Mouse (Mus musculus): Measurements from ENCODE around the gene Eif3k. TPM values are rescaled to one million over a fixed set of nuclear protein-coding genes. Genes with fewer than 3 reads are reported as not detected.

Gene Eif3k
- polyA plus RNA-seq, 1 experiment from 2014 or later, result 446 TPM

GRCm38 (mm10) chr7:28963399-28963923 is 18.2 kb downstream of the Eif3k start:
- no peaks in the 10 kb centered on the region for H3K36me3 ChIP-seq
- H3K27ac ChIP-seq, result peak overlapping the region; percentile 97; the same call in 1 of the 2 replicates
- H3K9me3 ChIP-seq (replicated peaks), result no peaks in the 10 kb centered on the region
- no peaks in the 10 kb centered on the region for H3K27me3 ChIP-seq (ENCODE audit: low read depth, poor library complexity, severe bottlenecking)
- 84% methylated on average over 3 of the region's 3 CpGs for WGBS
- H3K4me3 ChIP-seq, result no peak overlapping the region
- H3K4me1 ChIP-seq, result peaks cover 37% of the 10 kb centered on the region
- no peak for DNase-seq (ENCODE audit: low spot score)

- Histone ChIP-seq H3K9me3 (replicated peaks) (no peaks in the 10 kb centered on the region), H3K36me3 (no peaks in the 10 kb centered on the region), H3K4me3 (peak within 1 kb of the TSS; percentile 98), H3K4me1 (peaks cover 49% of the 10 kb centered on the region), H3K27me3 (ENCODE audit: low read depth, poor library complexity, severe bottlenecking) (no peaks in the 10 kb centered on the region), H3K27ac (peak within 1 kb of the TSS; percentile 97)
- WGBS, result under 1% methylated on average over 76 of the region's 76 CpGs
- peak; percentile 99 for DNase-seq (ENCODE audit: low spot score)
Observed at GRCm38 (mm10) chr7:28961927-28962670, 19.6 kb downstream of the Eif3k start, which contains the start of gene Actn4. Gene Actn4 (minus strand): TSS chr7:28962340.

GRCm38 (mm10) chr7:28961584-28961926 is 20.1 kb downstream of the Eif3k start:
- Histone ChIP-seq H3K9me3 (replicated peaks) (no peaks in the 10 kb centered on the region), H3K27me3 (ENCODE audit: low read depth, poor library complexity, severe bottlenecking) (no peaks in the 10 kb centered on the region), H3K4me3 (peak overlapping the region; percentile 98), H3K27ac (peak overlapping the region; percentile 97), H3K4me1 (peaks cover 46% of the 10 kb centered on the region), H3K36me3 (0 out of 2 replicates have a peak, but pooled peaks cover 4% of the 10 kb centered on the region)
- DNase-seq (ENCODE audit: low spot score), result no peak
- 1% methylated on average over 7 of the region's 7 CpGs for WGBS

GRCm38 (mm10) chr7:28960354-28961046 is 21.2 kb downstream of the Eif3k start:
- Histone ChIP-seq H3K9me3 (replicated peaks) (no peaks in the 10 kb centered on the region), H3K4me1 (peaks cover 50% of the 10 kb centered on the region), H3K4me3 (peak overlapping the region; percentile 98), H3K27me3 (ENCODE audit: low read depth, poor library complexity, severe bottlenecking) (no peaks in the 10 kb centered on the region), H3K36me3 (peaks cover 13% of the 10 kb centered on the region), H3K27ac (peak overlapping the region; percentile 97; the same call in 1 of the 2 replicates)
- DNase-seq (ENCODE audit: low spot score), result no peak
- WGBS, result 27% methylated on average over 9 of the region's 9 CpGs

GRCm38 (mm10) chr7:28959505-28960045 is 22.1 kb downstream of the Eif3k start:
- WGBS, result 61% methylated on average over 6 of the region's 6 CpGs
- Histone ChIP-seq H3K4me3 (peak overlapping the region; percentile 98), H3K27me3 (ENCODE audit: low read depth, poor library complexity, severe bottlenecking) (no peaks in the 10 kb centered on the region), H3K36me3 (peaks cover 23% of the 10 kb centered on the region), H3K9me3 (replicated peaks) (no peaks in the 10 kb centered on the region), H3K27ac (peak overlapping the region; percentile 38; the same call in 1 of the 2 replicates), H3K4me1 (peaks cover 58% of the 10 kb centered on the region)
- DNase-seq (ENCODE audit: low spot score), result no peak

GRCm38 (mm10) chr7:28958770-28959169 is 22.9 kb downstream of the Eif3k start:
- Histone ChIP-seq H3K27ac (peak overlapping the region; percentile 19; the same call in 1 of the 2 replicates), H3K27me3 (ENCODE audit: low read depth, poor library complexity, severe bottlenecking) (no peaks in the 10 kb centered on the region), H3K36me3 (peaks cover 30% of the 10 kb centered on the region), H3K4me3 (peak overlapping the region; percentile 98; the same call in 1 of the 2 replicates), H3K9me3 (replicated peaks) (no peaks in the 10 kb centered on the region), H3K4me1 (peaks cover 65% of the 10 kb centered on the region)
- 49% methylated on average over 1 of the region's 1 CpGs for WGBS
- DNase-seq (ENCODE audit: low spot score), result no peak

GRCm38 (mm10) chr7:28957997-28958725 is 23.5 kb downstream of the Eif3k start:
- H3K4me3 ChIP-seq, result no peak overlapping the region
- no peak for DNase-seq (ENCODE audit: low spot score)
- H3K27me3 ChIP-seq (ENCODE audit: low read depth, poor library complexity, severe bottlenecking), result no peaks in the 10 kb centered on the region
- WGBS, result 68% methylated on average over 1 of the region's 1 CpGs
- H3K4me1 ChIP-seq, result peaks cover 71% of the 10 kb centered on the region
- H3K36me3 ChIP-seq, result peaks cover 30% of the 10 kb centered on the region
- no peaks in the 10 kb centered on the region for H3K9me3 ChIP-seq (replicated peaks)
- H3K27ac ChIP-seq, result no peak overlapping the region

- Histone ChIP-seq H3K9me3 (replicated peaks) (no peaks in the 10 kb centered on the region), H3K27ac (no peak overlapping the region), H3K4me1 (peaks cover 74% of the 10 kb centered on the region), H3K27me3 (ENCODE audit: low read depth, poor library complexity, severe bottlenecking) (no peaks in the 10 kb centered on the region), H3K4me3 (no peak overlapping the region), H3K36me3 (peaks cover 32% of the 10 kb centered on the region)
- WGBS, result 85% methylated on average over 6 of the region's 6 CpGs
- DNase-seq (ENCODE audit: low spot score), result no peak
Observed at GRCm38 (mm10) chr7:28957286-28957685, 24.4 kb downstream of the Eif3k start.

GRCm38 (mm10) chr7:28956270-28956669 is 25.4 kb downstream of the Eif3k start:
- H3K4me1 ChIP-seq, result peaks cover 83% of the 10 kb centered on the region
- no peak overlapping the region for H3K27ac ChIP-seq
- peaks cover 40% of the 10 kb centered on the region for H3K36me3 ChIP-seq
- no peak for DNase-seq (ENCODE audit: low spot score)
- no peaks in the 10 kb centered on the region for H3K27me3 ChIP-seq (ENCODE audit: low read depth, poor library complexity, severe bottlenecking)
- no peaks in the 10 kb centered on the region for H3K9me3 ChIP-seq (replicated peaks)
- H3K4me3 ChIP-seq, result no peak overlapping the region
- 93% methylated on average over 1 of the region's 1 CpGs for whole genome bisulfite sequencing

- H3K27ac ChIP-seq, result 0 out of 2 replicates have a peak overlapping the region, but pooled peaks have one; percentile 6
- H3K4me3 ChIP-seq, result no peak overlapping the region
- DNase-seq (ENCODE audit: low spot score), result no peak
- no peaks in the 10 kb centered on the region for H3K9me3 ChIP-seq (replicated peaks)
- peaks cover 83% of the 10 kb centered on the region for H3K4me1 ChIP-seq
- 84% methylated on average over 5 of the region's 5 CpGs for WGBS
- peaks cover 48% of the 10 kb centered on the region for H3K36me3 ChIP-seq
- no peaks in the 10 kb centered on the region for H3K27me3 ChIP-seq (ENCODE audit: low read depth, poor library complexity, severe bottlenecking)
Observed at GRCm38 (mm10) chr7:28955295-28955897, 26.3 kb downstream of the Eif3k start.

GRCm38 (mm10) chr7:28954773-28955172 is 26.9 kb downstream of the Eif3k start:
- Histone ChIP-seq H3K27me3 (ENCODE audit: low read depth, poor library complexity, severe bottlenecking) (no peaks in the 10 kb centered on the region), H3K4me1 (peaks cover 83% of the 10 kb centered on the region), H3K9me3 (replicated peaks) (no peaks in the 10 kb centered on the region), H3K36me3 (peaks cover 54% of the 10 kb centered on the region), H3K4me3 (no peak overlapping the region), H3K27ac (no peak overlapping the region)
- 93% methylated on average over 4 of the region's 4 CpGs for WGBS
- no peak for DNase-seq (ENCODE audit: low spot score)
